Mouse (Mus musculus) brown adipose tissue, adult 24 weeks (tissue): ENCODE results near the gene Pgc. TPM values are rescaled to one million over a fixed set of nuclear protein-coding genes. Genes with fewer than 3 reads are reported as not detected.

Experiments used
- H3K27ac ChIP-seq: fragments of 200-500 bp; replicated peaks from 2 replicates; pipeline ENCODE4 v1.5.1; 2012; ENCODE audit warnings: low read depth, mild to moderate bottlenecking, low read length
- H3K4me1 ChIP-seq: fragments of 200-500 bp; 2 replicates; pipeline ENCODE4 v1.6.1; 2012; ENCODE audit warnings: low read length, mixed read lengths; ENCODE audit not compliant: control insufficient read depth, insufficient read depth, insufficient read length
- H3K4me3 ChIP-seq: fragments of 200-500 bp; 2 replicates; pipeline ENCODE4 v1.5.1; 2012; ENCODE audit warnings: low read depth, mild to moderate bottlenecking, low read length, moderate library complexity; ENCODE audit not compliant: insufficient read depth
- polyA plus RNA-seq: library from polyadenylated mRNA; stranded (reverse); fragments of >200 nt; gene quantifications from 2 replicates; pipeline ENCODE4 v1.2.4, GENCODE M21; 2012; ENCODE audit not compliant: missing spikeins, insufficient read depth, insufficient read length

Gene Pgc
- polyA plus RNA-seq, 1 experiment, result not detected

DNA sequence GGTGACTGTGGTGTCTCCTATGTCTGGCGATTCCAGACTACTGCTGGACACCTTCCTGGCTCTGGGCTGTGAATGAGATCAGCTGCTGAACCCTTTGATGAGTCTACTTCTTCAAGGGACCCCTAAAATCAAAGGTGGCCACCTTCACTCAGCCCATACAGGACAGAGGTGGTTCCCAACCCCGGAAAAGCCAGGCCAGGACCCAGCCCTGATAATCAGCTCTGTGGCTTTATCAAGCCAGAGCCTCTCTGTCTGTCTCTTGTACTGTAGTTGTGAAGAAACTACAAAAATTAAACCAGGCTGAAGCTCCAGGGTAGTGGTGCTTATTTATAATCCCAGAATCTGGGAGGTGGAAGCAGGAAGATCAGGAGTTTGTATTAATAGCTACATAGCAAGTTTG lies 50.5 kb downstream of the Pgc start:
- H3K4me1 ChIP-seq, result peaks cover 23% of the 10 kb centered on the region
- H3K27ac ChIP-seq, result no peak overlapping the region
- no peak overlapping the region for H3K4me3 ChIP-seq

GRCm38 (mm10) chr17:47780470-47780869 lies 53.8 kb downstream of the Pgc start:
- peaks cover 25% of the 10 kb centered on the region for H3K4me1 ChIP-seq
- no peak overlapping the region for H3K27ac ChIP-seq
- H3K4me3 ChIP-seq, result no peak overlapping the region

DNA sequence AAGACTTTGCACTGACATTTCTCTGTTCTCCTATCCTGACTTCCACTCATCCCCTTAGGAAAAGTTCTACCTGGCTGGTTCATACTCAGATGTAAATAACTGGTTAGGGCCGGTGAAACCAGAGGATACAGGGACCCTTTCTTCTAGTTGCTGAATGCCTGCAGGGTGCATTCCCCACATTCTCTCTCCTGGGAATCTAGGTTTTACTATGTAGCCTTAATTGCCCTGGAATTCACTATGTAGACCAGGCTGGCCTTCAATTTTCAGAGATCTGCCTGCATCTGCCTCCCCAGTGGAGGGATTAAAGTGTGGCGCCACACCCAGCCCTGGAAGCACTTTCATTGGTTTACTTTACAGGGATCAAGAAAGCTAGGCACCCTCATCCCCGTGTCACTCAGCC lies 55.8 kb downstream of the Pgc start:
- Histone ChIP-seq H3K4me3 (no peak overlapping the region), H3K27ac (no peak overlapping the region), H3K4me1 (peaks cover 25% of the 10 kb centered on the region)

DNA sequence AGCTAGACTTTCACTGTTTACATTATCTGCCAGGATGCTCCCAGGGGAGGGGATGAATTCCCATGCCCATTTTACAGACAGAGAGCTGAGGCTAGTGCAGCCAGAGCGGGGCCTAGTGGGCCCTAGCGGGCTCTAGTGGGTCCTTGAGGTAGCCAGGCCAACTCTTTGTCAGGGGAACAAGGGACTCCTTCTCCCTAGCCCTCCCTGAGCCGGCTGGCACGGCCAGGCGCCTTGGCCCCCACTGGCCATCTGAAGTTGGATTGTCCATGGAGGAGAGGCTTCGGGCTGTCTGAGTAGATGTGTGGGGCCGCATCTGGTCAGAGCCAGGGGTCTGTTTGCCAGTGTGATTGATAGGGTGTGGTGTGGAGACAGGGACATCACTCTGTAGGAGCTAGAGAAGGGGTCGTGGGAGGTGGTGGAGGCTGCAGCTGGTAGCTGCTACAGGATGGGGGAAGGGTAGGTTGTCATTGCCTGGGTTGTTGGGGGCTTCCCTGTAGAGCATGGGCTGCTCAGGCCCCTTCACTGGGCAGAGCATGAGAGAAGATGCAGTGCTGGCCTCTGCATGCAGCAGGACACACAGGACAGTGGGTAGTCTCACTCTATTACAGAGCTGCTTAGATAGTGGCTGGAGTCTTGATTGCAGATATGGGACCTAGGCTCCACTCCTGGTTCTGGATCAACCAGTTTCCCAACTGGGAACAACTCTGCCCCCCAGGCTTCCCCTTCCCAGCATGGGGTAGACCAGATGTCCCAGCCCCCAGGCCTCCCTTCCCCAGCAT lies 57.0 kb downstream of the Pgc start:
- Histone ChIP-seq H3K4me1 (peaks cover 25% of the 10 kb centered on the region), H3K4me3 (no peak overlapping the region), H3K27ac (peak overlapping the region; percentile 0; the same call in 1 of the 2 replicates)

Other genes starting within 250 kb of the Pgc start
- gene Taf8, start 224.6 kb upstream of the Pgc start, polyA plus RNA-seq, result 6.8 and 8.9 TPM in 2 replicates
- 40.4 and 48.4 TPM in 2 replicates for gene Ccnd3, start 221.8 kb upstream of the Pgc start, polyA plus RNA-seq
- gene Bysl, start 115.3 kb upstream of the Pgc start, polyA plus RNA-seq, result 8.6 and 11.0 TPM in 2 replicates
- gene Med20, start 115.3 kb upstream of the Pgc start, polyA plus RNA-seq, result 10.7 and 18.0 TPM in 2 replicates
- gene Gm20517, start 115.3 kb upstream of the Pgc start, polyA plus RNA-seq, result 1.2 and 5.0 TPM in 2 replicates
- 2.1 and 3.3 TPM in 2 replicates for gene Usp49, start 96.2 kb upstream of the Pgc start, polyA plus RNA-seq
- gene Tomm6, start 38.5 kb upstream of the Pgc start, polyA plus RNA-seq, result 306 and 307 TPM in 2 replicates
- gene Frs3, start 37.8 kb upstream of the Pgc start, polyA plus RNA-seq, result 1.3 and 3.4 TPM in 2 replicates
- gene Gm21981, start 32.4 kb upstream of the Pgc start, polyA plus RNA-seq, result 1.3 TPM in 1 of 2 replicates, not detected in the other
- 3.5 and 3.6 TPM in 2 replicates for gene Prickle4, start 32.1 kb upstream of the Pgc start, polyA plus RNA-seq
- 8.7 and 14.8 TPM in 2 replicates for gene Tfeb, start 10.2 kb downstream of the Pgc start, polyA plus RNA-seq
- gene Mdfi, start 107.8 kb downstream of the Pgc start, polyA plus RNA-seq, result not detected in 2 replicates
- 8.5 and 9.2 TPM in 2 replicates for gene Foxp4, start 197.8 kb downstream of the Pgc start, polyA plus RNA-seq